ENCODE assay signal across 8 mouse cellular contexts in the genomic region with DNA sequence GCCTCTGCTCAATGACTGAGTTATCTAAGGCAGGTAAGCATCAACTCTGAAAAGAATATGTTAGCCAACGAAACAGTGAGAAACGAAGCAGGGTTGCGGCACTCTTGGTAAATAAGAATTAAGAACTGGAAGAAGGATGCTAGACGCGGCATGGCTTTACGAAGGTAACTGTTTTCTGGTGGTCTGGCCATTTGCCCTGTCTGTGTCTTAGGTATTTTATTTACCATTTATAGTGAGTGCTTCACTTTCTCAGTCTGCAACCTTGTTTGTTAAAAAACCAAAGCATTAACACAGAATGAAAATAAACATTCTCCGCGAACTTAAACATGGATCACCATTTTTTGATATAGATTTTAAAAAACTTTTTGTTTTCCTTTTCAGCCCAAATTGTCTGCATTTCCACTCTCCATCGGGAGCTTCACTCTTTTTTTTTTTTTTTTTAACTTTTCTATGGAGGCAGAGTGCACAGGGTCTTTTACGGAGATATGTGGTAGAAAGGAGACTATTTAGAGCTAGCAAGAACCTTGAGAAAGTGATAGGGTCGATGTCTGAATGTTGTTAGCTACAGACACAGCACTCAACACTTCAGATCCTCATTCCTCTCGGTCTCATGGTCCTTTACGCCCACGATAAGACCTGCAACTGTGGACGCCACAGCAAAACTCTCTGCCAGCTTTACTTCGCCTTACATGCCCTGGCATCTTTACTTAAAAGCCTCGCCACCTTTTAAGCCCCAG. TPM values are rescaled to one million over a fixed set of nuclear protein-coding genes. Genes with fewer than 3 reads are reported as not detected.
DNase-seq lines count a peak whose midpoint lies in the region; ATAC-seq and TF ChIP-seq lines count a peak whose summit lies in the region.

No protein-coding gene starts in this region.

- 29% methylated on average over 17 of the region's 17 CpGs for WGBS in lung, embryonic 14.5 days
- WGBS in embryonic facial prominence, embryonic 15.5 days, result 29% methylated on average over 17 of the region's 17 CpGs
- WGBS in intestine, postnatal 0 days, result 26% methylated on average over 17 of the region's 17 CpGs

- intact Hi-C loops in left cerebral cortex, postnatal 10 days (cut with DNase I), result loop anchor here (5.0 kb wide), 1 partner anchor 77 kb away; the partner anchor contains the start of gene Katnbl1

- peak overlapping the region; percentile 66 for H3K27ac ChIP-seq in lung, embryonic 14.5 days (ENCODE audit: low read depth)
- H3K27ac ChIP-seq in embryonic facial prominence, embryonic 15.5 days (replicated peaks), result peak overlapping the region; percentile 67; the same call in 1 of the 2 replicates
- peak overlapping the region; percentile 74 for H3K27ac ChIP-seq in intestine, postnatal 0 days (ENCODE audit: low read depth, low read length)

- peak overlapping the region; percentile 85 for H3K9ac ChIP-seq in lung, embryonic 14.5 days
- peak overlapping the region; percentile 84 for H3K9ac ChIP-seq in embryonic facial prominence, embryonic 15.5 days
- H3K9ac ChIP-seq in intestine, postnatal 0 days (ENCODE audit: low read depth, low read length), result peak overlapping the region; percentile 86

- no peaks in the 10 kb centered on the region for H3K36me3 ChIP-seq in lung, embryonic 14.5 days (ENCODE audit: insufficient read depth)
- H3K36me3 ChIP-seq in embryonic facial prominence, embryonic 15.5 days, result no peaks in the 10 kb centered on the region
- no peaks in the 10 kb centered on the region for H3K36me3 ChIP-seq in intestine, postnatal 0 days (ENCODE audit: control insufficient read depth, insufficient read depth)

- no peak for TF ChIP-seq CTCF in lung, embryonic 14.5 days (IDR thresholded peaks at IDR 0.05; ENCODE audit: low read depth)
- TF ChIP-seq CTCF in intestine, postnatal 0 days (IDR thresholded peaks at IDR 0.05; ENCODE audit: low read depth), result no peak

- peak overlapping the region; percentile 89 for H3K4me2 ChIP-seq in lung, embryonic 14.5 days
- peak overlapping the region; percentile 69 for H3K4me2 ChIP-seq in embryonic facial prominence, embryonic 15.5 days (replicated peaks)
- peak overlapping the region; percentile 74 for H3K4me2 ChIP-seq in intestine, postnatal 0 days (replicated peaks; ENCODE audit: low read depth)

- DNase-seq in lung, embryonic 14.5 days, result peak; percentile 5
- no peak for DNase-seq in lung, postnatal 10 days
- no peak for DNase-seq in left cerebral cortex, postnatal 10 days (ENCODE audit: extremely low spot score in 1 of 2, low spot score in 2 of 2)
- no peak for DNase-seq in adrenal gland, postnatal 36 days
- DNase-seq in layer of hippocampus, postnatal 36 days, result no peak

- ATAC-seq in lung, embryonic 14.5 days (ENCODE audit: insufficient read depth), result no peak; the same call in 1 of the 2 replicates
- ATAC-seq in embryonic facial prominence, embryonic 15.5 days (ENCODE audit: insufficient number of reproducible peaks, low FRiP score, low TSS enrichment, low read depth), result peak; percentile 39; the same call in 1 of the 2 replicates
- peak; percentile 62 for ATAC-seq in intestine, postnatal 0 days
- peak; percentile 25; the same call in 1 of the 2 replicates for ATAC-seq in neutrophil, adult 5-6 weeks (ENCODE audit: extremely low read depth, insufficient number of reproducible peaks, low FRiP score, poor library complexity, severe bottlenecking)

- no peaks in the 10 kb centered on the region for H3K4me1 ChIP-seq in lung, embryonic 14.5 days (ENCODE audit: insufficient read depth)
- H3K4me1 ChIP-seq in embryonic facial prominence, embryonic 15.5 days, result 0 out of 2 replicates have a peak, but pooled peaks cover 6% of the 10 kb centered on the region
- peaks cover 10% of the 10 kb centered on the region; the same call in 1 of the 2 replicates for H3K4me1 ChIP-seq in intestine, postnatal 0 days (replicated peaks; ENCODE audit: control insufficient read depth, insufficient read depth, low read length)

- no peaks in the 10 kb centered on the region for H3K27me3 ChIP-seq in lung, embryonic 14.5 days (ENCODE audit: insufficient read depth, low read length)
- no peaks in the 10 kb centered on the region for H3K27me3 ChIP-seq in embryonic facial prominence, embryonic 15.5 days
- H3K27me3 ChIP-seq in intestine, postnatal 0 days (replicated peaks; ENCODE audit: control insufficient read depth, insufficient read depth, low read length), result no peaks in the 10 kb centered on the region

- H3K4me3 ChIP-seq in lung, embryonic 14.5 days (ENCODE audit: low read depth, low read length), result peak overlapping the region; percentile 94
- H3K4me3 ChIP-seq in embryonic facial prominence, embryonic 15.5 days (replicated peaks), result peak overlapping the region; percentile 89
- H3K4me3 ChIP-seq in intestine, postnatal 0 days (ENCODE audit: low read depth, low read length), result peak overlapping the region; percentile 97

- no peaks in the 10 kb centered on the region for H3K9me3 ChIP-seq in lung, embryonic 14.5 days (ENCODE audit: low read depth, low read length)
- no peaks in the 10 kb centered on the region for H3K9me3 ChIP-seq in embryonic facial prominence, embryonic 15.5 days (replicated peaks)
- no peaks in the 10 kb centered on the region for H3K9me3 ChIP-seq in intestine, postnatal 0 days (ENCODE audit: control insufficient read depth)

RNA-seq across cellular contexts. Expression of gene Emc7, which starts 0.5 kb away (rescaled TPM):
- polyA plus RNA-seq in lung, embryonic 14.5 days (2014; fragmentation: Nextera tagmentation; extraction: Ambion mirVana), result 15.8 and 17.3 TPM in 2 replicates
- polyA plus RNA-seq in embryonic facial prominence, embryonic 15.5 days (2015; fragmentation: Nextera tagmentation; extraction: Ambion mirVana), result 19.6 TPM in 2 replicates
- polyA plus RNA-seq in intestine, postnatal 0 days (2015; fragmentation: Nextera tagmentation; extraction: Ambion mirVana), result 20.0 and 20.6 TPM in 2 replicates
- 8.7 and 9.9 TPM in 2 replicates for total RNA-seq in neutrophil, adult 5-6 weeks (2017)
- total RNA-seq in left cerebral cortex, postnatal 10 days (2021), result 10 to 100 TPM; 37.5 to 38.2 TPM
- 10 to 100 TPM; 32.8 to 35.5 TPM for total RNA-seq in adrenal gland, postnatal 36 days (2021)
- total RNA-seq in layer of hippocampus, postnatal 36 days (2021), result 10 to 100 TPM; 44.5 to 45.3 TPM

RNA-seq across cellular contexts. Expression of gene Chrm5, which starts 26.3 kb away (rescaled TPM):
- polyA plus RNA-seq in lung, embryonic 14.5 days (2014; fragmentation: Nextera tagmentation; extraction: Ambion mirVana), result not detected in 2 replicates
- polyA plus RNA-seq in embryonic facial prominence, embryonic 15.5 days (2015; fragmentation: Nextera tagmentation; extraction: Ambion mirVana), result 0.13 TPM in 1 of 2 replicates, not detected in the other
- not detected in 2 replicates for polyA plus RNA-seq in intestine, postnatal 0 days (2015; fragmentation: Nextera tagmentation; extraction: Ambion mirVana)
- total RNA-seq in neutrophil, adult 5-6 weeks (2017), result not detected in 2 replicates
- 1 to 10 TPM; 1.8 to 3.1 TPM for total RNA-seq in left cerebral cortex, postnatal 10 days (2021)
- total RNA-seq in adrenal gland, postnatal 36 days (2021), result not detected
- 1 to 10 TPM; 6.6 to 8.8 TPM for total RNA-seq in layer of hippocampus, postnatal 36 days (2021)

RNA-seq across cellular contexts. Expression of gene Aven, which starts 38.5 kb away (rescaled TPM):
- polyA plus RNA-seq in lung, embryonic 14.5 days (2014; fragmentation: Nextera tagmentation; extraction: Ambion mirVana), result 7.2 and 7.8 TPM in 2 replicates
- 4.9 and 5.3 TPM in 2 replicates for polyA plus RNA-seq in embryonic facial prominence, embryonic 15.5 days (2015; fragmentation: Nextera tagmentation; extraction: Ambion mirVana)
- 5.0 and 5.9 TPM in 2 replicates for polyA plus RNA-seq in intestine, postnatal 0 days (2015; fragmentation: Nextera tagmentation; extraction: Ambion mirVana)
- 10.4 and 14.1 TPM in 2 replicates for total RNA-seq in neutrophil, adult 5-6 weeks (2017)
- total RNA-seq in left cerebral cortex, postnatal 10 days (2021), result 10 to 100 TPM in 1 of 2 experiments, 1 to 10 TPM in 1; 9.6 to 11.4 TPM
- total RNA-seq in adrenal gland, postnatal 36 days (2021), result 10 to 100 TPM; 17.5 to 20.5 TPM
- 10 to 100 TPM in 1 of 2 experiments, 1 to 10 TPM in 1; 9.7 to 10.6 TPM for total RNA-seq in layer of hippocampus, postnatal 36 days (2021)
